Mouse (Mus musculus): ENCODE data around the gene Scel.

The Scel gene

GRCm38 (mm10) chr14:103543304-103544079, 30.4 kb downstream of the Scel start:
- no peak for TF ChIP-seq GATA4 (IDR thresholded peaks at IDR 0.05; ENCODE audit: insufficient replicate concordance, low read length)

- TF ChIP-seq GATA4 (IDR thresholded peaks at IDR 0.05; ENCODE audit: insufficient replicate concordance, low read length): no peak
These were observed 32.6 kb downstream of the Scel start for GRCm38 (mm10) chr14:103545734-103546133.

- TF ChIP-seq GATA4 (IDR thresholded peaks at IDR 0.05; ENCODE audit: insufficient replicate concordance, low read length): no peak
These were observed 33.1 kb downstream of the Scel start for GRCm38 (mm10) chr14:103546246-103546645.

- TF ChIP-seq GATA4 (IDR thresholded peaks at IDR 0.05; ENCODE audit: insufficient replicate concordance, low read length): no peak
These were observed 35.1 kb downstream of the Scel start for GRCm38 (mm10) chr14:103548220-103548619.

GRCm38 (mm10) chr14:103550480-103550879, 37.3 kb downstream of the Scel start:
- no peak for TF ChIP-seq GATA4 (IDR thresholded peaks at IDR 0.05; ENCODE audit: insufficient replicate concordance, low read length)

GRCm38 (mm10) chr14:103550921-103551320, 37.8 kb downstream of the Scel start:
- no peak for TF ChIP-seq GATA4 (IDR thresholded peaks at IDR 0.05; ENCODE audit: insufficient replicate concordance, low read length)

GRCm38 (mm10) chr14:103551921-103552320, 38.8 kb downstream of the Scel start:
- no peak for TF ChIP-seq GATA4 (IDR thresholded peaks at IDR 0.05; ENCODE audit: insufficient replicate concordance, low read length)

- no peak for TF ChIP-seq GATA4 (IDR thresholded peaks at IDR 0.05; ENCODE audit: insufficient replicate concordance, low read length)
These were observed 39.2 kb downstream of the Scel start for GRCm38 (mm10) chr14:103552379-103552778.

GRCm38 (mm10) chr14:103556609-103557008, 43.5 kb downstream of the Scel start:
- TF ChIP-seq GATA4 (IDR thresholded peaks at IDR 0.05; ENCODE audit: insufficient replicate concordance, low read length): no peak

GRCm38 (mm10) chr14:103561383-103562096, 48.4 kb downstream of the Scel start:
- no peak for TF ChIP-seq GATA4 (IDR thresholded peaks at IDR 0.05; ENCODE audit: insufficient replicate concordance, low read length)

GRCm38 (mm10) chr14:103567957-103568356, 54.8 kb downstream of the Scel start:
- TF ChIP-seq GATA4 (IDR thresholded peaks at IDR 0.05; ENCODE audit: insufficient replicate concordance, low read length): no peak

GRCm38 (mm10) chr14:103568433-103568832, 55.3 kb downstream of the Scel start:
- TF ChIP-seq GATA4 (IDR thresholded peaks at IDR 0.05; ENCODE audit: insufficient replicate concordance, low read length): no peak

GRCm38 (mm10) chr14:103571598-103572320, 58.6 kb downstream of the Scel start:
- no peak for TF ChIP-seq GATA4 (IDR thresholded peaks at IDR 0.05; ENCODE audit: insufficient replicate concordance, low read length)

GRCm38 (mm10) chr14:103575854-103576253, 62.7 kb downstream of the Scel start:
- TF ChIP-seq GATA4 (IDR thresholded peaks at IDR 0.05; ENCODE audit: insufficient replicate concordance, low read length): no peak

- no peak for TF ChIP-seq GATA4 (IDR thresholded peaks at IDR 0.05; ENCODE audit: insufficient replicate concordance, low read length)
These were observed 63.9 kb downstream of the Scel start for GRCm38 (mm10) chr14:103577011-103577410.

- no peak for TF ChIP-seq GATA4 (IDR thresholded peaks at IDR 0.05; ENCODE audit: insufficient replicate concordance, low read length)
These were observed 73.5 kb downstream of the Scel start for GRCm38 (mm10) chr14:103586662-103587061.

Measured in liver, adult (tissue).